Mouse (Mus musculus) small intestine, adult 10 weeks (tissue): ENCODE results near the gene Gtf3c1. TPM values are rescaled to one million over a fixed set of nuclear protein-coding genes. Genes with fewer than 3 reads are reported as not detected.

Experiments used
- polyA plus RNA-seq: library from polyadenylated mRNA; stranded (reverse); fragments of 350-450 nt; fragmentation: Illumina TruSeq; extraction: RNeasy Lipid Tissue Mini Kit (QIAGEN cat#74804); gene quantifications from one replicate; pipeline ENCODE4 v1.2.3, GENCODE M21; 2014; ENCODE audit warnings: low replicate concordance

Gtf3c1 gene
- 2.3 TPM for polyA plus RNA-seq

DNA sequence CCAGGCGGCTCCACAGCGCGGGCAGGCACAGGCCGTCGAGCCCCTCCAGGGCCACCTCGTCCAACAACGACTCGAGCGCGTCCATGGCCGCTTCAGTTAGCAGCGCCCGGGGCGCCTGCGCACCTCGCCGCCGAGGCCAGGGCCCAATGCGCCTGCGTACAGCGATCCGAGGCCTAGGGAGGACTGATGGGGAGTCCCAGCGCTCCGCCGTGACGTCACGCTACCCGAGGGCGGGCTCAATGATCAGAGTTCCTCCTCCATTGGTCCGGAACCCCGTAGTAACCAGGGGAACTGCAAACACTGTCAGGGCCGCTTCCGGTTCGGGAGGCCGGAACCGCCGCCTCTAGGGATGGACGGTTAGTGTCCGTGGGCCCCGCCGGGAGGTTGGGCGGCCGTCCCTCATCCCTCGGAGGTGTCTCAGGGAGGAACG, at the start of gene Gtf3c1, which contains the start of gene D430042O09Rik:
Gtf3c1 (minus strand) TSS at position 188 of the 430 bp plus-strand sequence.
D430042O09Rik (plus strand) TSS at position 296 of the 430 bp plus-strand sequence.

DNA sequence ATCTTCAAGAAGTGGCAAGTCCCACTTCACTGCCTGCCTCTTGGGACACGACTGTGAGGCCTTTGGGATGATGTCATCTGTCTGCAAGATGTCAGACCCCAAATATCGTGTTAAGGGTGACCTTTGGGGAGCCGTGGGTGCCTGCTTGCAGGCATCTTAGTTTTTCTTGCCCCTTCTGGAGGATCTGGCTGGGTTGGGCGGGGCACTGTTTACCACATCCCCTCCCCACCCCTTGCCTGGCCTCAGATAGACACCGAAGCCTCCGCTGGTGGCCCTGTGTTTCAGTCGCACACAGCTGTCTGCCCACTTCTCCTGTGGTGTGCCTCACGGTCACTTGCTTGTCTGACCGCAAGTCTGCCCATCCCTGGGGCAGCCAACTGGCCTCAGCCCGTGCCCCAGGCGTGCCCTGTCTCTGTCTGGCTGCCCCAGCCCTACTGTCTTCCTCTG, 104.4 kb downstream of the Gtf3c1 start, which contains the start of gene Il21r:
Il21r (plus strand) TSS at position 245 of the 447 bp plus-strand sequence.

Other genes starting within 250 kb of the Gtf3c1 start
- gene Nsmce1, start 216.2 kb downstream of the Gtf3c1 start, polyA plus RNA-seq: 29.4 TPM
- gene Il4ra, start 155.7 kb downstream of the Gtf3c1 start, polyA plus RNA-seq: 2.9 TPM
- gene Il21r, start 104.4 kb downstream of the Gtf3c1 start, polyA plus RNA-seq: 1.6 TPM
- gene D430042O09Rik, start 108 bp upstream of the Gtf3c1 start, polyA plus RNA-seq: 11.2 TPM